Mouse (Mus musculus): ENCODE measurements around the gene Nr2e1.

DNA sequence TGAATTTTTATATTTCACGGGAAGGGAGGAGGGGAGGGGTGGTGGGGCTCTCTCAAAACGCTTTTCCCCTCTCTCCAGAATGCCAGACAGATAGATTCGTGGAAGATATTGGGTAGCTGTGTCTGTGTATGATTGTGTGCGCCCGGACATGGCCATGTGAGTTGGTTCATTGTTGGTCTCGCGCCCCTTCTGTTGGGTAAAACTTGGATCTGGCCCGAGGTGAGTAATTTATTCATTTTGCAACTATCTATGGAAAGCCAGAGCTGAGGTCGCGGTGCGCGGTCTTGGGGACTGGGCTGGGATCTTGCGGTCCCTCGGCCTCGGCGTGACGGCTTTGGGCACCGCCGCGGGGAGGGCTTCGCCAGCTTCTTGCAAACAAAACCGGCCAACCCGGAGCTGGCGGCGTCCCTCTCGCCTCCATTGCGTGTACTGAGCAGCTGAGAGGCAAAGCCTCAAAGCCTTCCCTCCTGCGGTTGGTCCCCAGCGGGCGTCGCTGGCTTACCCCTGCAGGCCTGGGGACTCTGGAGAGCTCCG, 537 bp upstream of the Nr2e1 start:
- TF ChIP-seq POLR2A (IDR thresholded peaks at IDR 0.05; ENCODE audit: insufficient read depth, low read depth, low read length) (no peak), CTCF (IDR thresholded peaks at IDR 0.05; ENCODE audit: insufficient read depth, low read depth, low read length) (no peak)

All from olfactory bulb, adult 2 months (tissue).